Mouse (Mus musculus) G1E (cell line): ENCODE results near the gene Tspan13. TPM values are rescaled to one million over a fixed set of nuclear protein-coding genes. Genes with fewer than 3 reads are reported as not detected.

Experiments
- ATAC-seq: 2 replicates; pipeline ENCODE4 v1.8.0; 2016; ENCODE audit warnings: mild to moderate bottlenecking; ENCODE audit not compliant: insufficient number of reproducible peaks, poor library complexity, low FRiP score, severe bottlenecking; ENCODE audit errors: extremely low read depth
- DNase-seq: peaks from one replicate; pipeline ENCODE4 v3.0.0; 2012; ENCODE audit warnings: low spot score
- H3K27me3 ChIP-seq: 2 replicates; pipeline ENCODE4 v1.6.1; 2012; ENCODE audit warnings: mild to moderate bottlenecking, low read length, inconsistent platforms; ENCODE audit not compliant: insufficient read depth
- H3K36me3 ChIP-seq: replicated peaks from 2 replicates; pipeline ENCODE3; 2012; ENCODE audit warnings: mild to moderate bottlenecking, inconsistent platforms
- H3K4me1 ChIP-seq: 2 replicates; pipeline ENCODE4 v1.6.1; 2012; ENCODE audit warnings: low read depth, low read length, inconsistent platforms, mixed read lengths; ENCODE audit not compliant: insufficient read depth
- H3K4me3 ChIP-seq: 2 replicates; pipeline ENCODE4 v1.5.1; 2012; ENCODE audit warnings: low read depth, mild to moderate bottlenecking, inconsistent platforms, low read length, moderate library complexity, mixed read lengths
- H3K9me3 ChIP-seq: replicated peaks from 2 replicates; pipeline ENCODE4 v1.6.1; 2012; ENCODE audit warnings: inconsistent platforms
- CTCF ChIP-seq: IDR thresholded peaks from 2 replicates; pipeline ENCODE4 v1.5.1; 2012; ENCODE audit warnings: low read depth, low read length, inconsistent platforms, mixed read lengths
- GATA1 ChIP-seq: IDR thresholded peaks from 2 replicates; pipeline ENCODE4 v1.6.1; 2012; ENCODE audit warnings: borderline replicate concordance, low read length, inconsistent platforms, mixed read lengths
- GATA2 ChIP-seq: IDR thresholded peaks from 2 replicates; pipeline ENCODE4 v1.6.1; 2012; ENCODE audit warnings: low read depth, low read length, inconsistent platforms, borderline replicate concordance
- POLR2AphosphoS5 ChIP-seq: IDR thresholded peaks from 2 replicates; pipeline ENCODE4 v1.6.1; 2012; ENCODE audit warnings: low read depth, low read length, inconsistent platforms; ENCODE audit not compliant: insufficient replicate concordance
- TAL1 ChIP-seq: conservative IDR thresholded peaks from 2 replicates; pipeline ENCODE4 v1.6.1; 2012; ENCODE audit warnings: low read depth, low read length, inconsistent platforms, mixed read lengths
- polyA plus RNA-seq: library from polyadenylated mRNA; stranded (reverse); fragments of >175 nt; gene quantifications from 2 replicates; pipeline ENCODE4 v1.2.3, GENCODE M21; 2012
- total RNA-seq, 2 experiments: library from RNA; stranded (forward) in 1 of 2; stranded (reverse) in 1 of 2; fragments of 200-1000 nt in 1 of 2; fragments of >200 nt in 1 of 2; fragmentation: Nextera tagmentation in 1 of 2; gene quantifications; 2 replicates each; pipeline ENCODE4 v1.2.3; 2014 to 2017

Gene Tspan13
- total RNA-seq (2014; fragmentation: Nextera tagmentation): not detected in 2 replicates
- 0.12 TPM in 1 of 2 replicates, not detected in the other for total RNA-seq (2017)
- polyA plus RNA-seq: 0.08 TPM in 1 of 2 replicates, not detected in the other

DNA sequence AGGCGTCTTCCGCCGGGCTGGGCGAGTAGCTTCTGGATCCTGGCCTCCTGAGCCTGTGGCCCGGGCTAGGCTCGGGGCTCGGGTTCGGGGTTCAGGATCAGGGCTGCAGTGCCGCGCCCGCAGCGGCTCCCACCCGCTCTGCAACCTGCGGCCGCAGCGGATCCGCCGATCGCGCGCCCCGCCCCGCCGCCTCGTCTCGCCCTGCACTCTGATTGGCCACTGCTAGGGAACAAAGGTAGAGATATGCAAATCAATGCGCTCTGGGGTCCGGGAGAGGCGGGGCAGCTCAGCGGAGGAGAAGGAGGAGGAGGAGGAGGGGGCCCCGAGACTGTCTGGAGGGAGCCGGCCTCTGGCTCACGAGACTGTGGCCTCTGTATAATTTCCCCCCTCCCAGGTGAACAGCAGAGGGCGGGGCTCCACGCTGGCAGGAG lies at the start of gene Tspan13:
Gene Tspan13 (minus strand): TSS at position 153 of the 431 bp plus-strand sequence.
- TF ChIP-seq GATA1: no peak
- TF ChIP-seq CTCF: no peak
- no peak for TF ChIP-seq POLR2AphosphoS5
- TF ChIP-seq TAL1: no peak
- TF ChIP-seq GATA2: no peak
- DNase-seq: no peak
- Histone ChIP-seq H3K27me3 (no peaks in the 10 kb centered on the region; the same call in 1 of the 2 replicates), H3K9me3 (peaks cover 11% of the 10 kb centered on the region), H3K4me3 (no peak within 1 kb of the TSS), H3K36me3 (no peaks in the 10 kb centered on the region), H3K4me1 (no peaks in the 10 kb centered on the region)
- no peak for ATAC-seq

DNA sequence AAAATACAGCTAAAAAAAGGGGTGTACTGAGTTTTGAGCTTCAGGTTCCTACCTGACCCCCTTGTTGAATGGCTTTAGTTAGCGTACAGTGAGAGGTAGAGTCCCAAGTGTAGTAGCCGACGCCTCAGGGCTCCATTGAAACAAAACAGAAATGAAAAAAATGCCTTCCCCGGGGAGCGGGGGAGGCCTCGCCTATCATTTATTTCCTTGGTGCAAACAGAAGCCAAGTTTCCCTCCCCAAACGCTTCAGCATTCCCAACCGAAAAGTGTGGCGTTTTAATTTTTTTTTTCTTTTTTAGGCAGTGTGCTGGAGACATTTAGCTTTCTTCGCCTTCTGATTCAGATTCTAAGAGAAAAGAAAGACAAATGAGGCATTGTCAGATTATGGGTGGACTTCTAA lies 49.7 kb upstream of the Tspan13 start:
- ATAC-seq: no peak
- H3K27me3 ChIP-seq: no peaks in the 10 kb centered on the region
- no peak for TF ChIP-seq GATA2
- TF ChIP-seq GATA1: no peak
- no peak for TF ChIP-seq POLR2AphosphoS5
- no peak for TF ChIP-seq TAL1
- TF ChIP-seq CTCF: no peak
- no peaks in the 10 kb centered on the region for H3K4me1 ChIP-seq
- no peak for DNase-seq
- H3K4me3 ChIP-seq: no peak overlapping the region
- H3K36me3 ChIP-seq: peaks cover 56% of the 10 kb centered on the region
- H3K9me3 ChIP-seq: no peaks in the 10 kb centered on the region

DNA sequence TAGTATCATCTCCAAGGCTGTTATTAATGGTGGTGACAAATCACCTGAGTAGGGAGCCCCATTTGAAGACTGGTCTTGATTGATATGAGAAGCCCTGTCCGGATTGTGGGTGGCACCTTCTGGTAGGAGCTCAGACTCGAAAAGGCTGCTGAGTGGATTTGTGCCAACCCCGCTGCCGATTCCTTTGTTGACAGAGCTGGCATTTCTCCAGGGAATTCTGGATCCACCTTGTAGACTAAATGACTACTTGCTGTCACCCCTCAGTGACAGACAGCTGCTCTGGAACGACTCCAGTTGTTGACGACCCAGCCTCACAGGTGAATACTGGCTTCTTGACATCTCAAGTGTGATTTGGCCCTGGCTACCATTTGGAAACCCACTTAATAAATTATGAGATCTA lies 46.9 kb upstream of the Tspan13 start:
- Histone ChIP-seq H3K9me3 (no peaks in the 10 kb centered on the region), H3K4me3 (no peak overlapping the region), H3K36me3 (peaks cover 35% of the 10 kb centered on the region), H3K27me3 (no peaks in the 10 kb centered on the region), H3K4me1 (no peaks in the 10 kb centered on the region)
- TF ChIP-seq POLR2AphosphoS5 (no peak), GATA1 (no peak), GATA2 (no peak), TAL1 (no peak), CTCF (no peak)
- ATAC-seq: no peak
- no peak for DNase-seq

DNA sequence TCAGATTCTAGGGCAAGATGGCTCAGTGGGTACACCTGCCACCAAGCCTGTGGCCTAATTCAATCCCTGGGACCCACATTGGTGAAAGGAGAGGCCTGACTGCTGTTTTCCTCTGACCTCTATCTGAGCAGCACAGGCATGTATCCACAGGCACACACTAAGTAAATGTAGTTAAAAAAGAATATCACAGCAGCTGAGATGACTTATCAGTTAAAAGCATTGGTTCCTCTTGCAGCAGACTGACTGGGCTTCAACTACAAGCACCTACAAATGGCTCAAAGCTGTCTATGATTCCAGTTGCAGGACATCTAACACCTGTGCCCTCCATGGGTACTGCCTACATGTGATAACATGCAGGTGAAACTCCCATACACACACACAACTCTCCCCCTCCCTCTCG lies 46.5 kb upstream of the Tspan13 start:
- Histone ChIP-seq H3K4me1 (no peaks in the 10 kb centered on the region), H3K4me3 (no peak overlapping the region), H3K27me3 (no peaks in the 10 kb centered on the region), H3K36me3 (peaks cover 31% of the 10 kb centered on the region), H3K9me3 (no peaks in the 10 kb centered on the region)
- ATAC-seq (peak; percentile 35; the same call in 1 of the 2 replicates), DNase-seq (no peak)
- no peak for TF ChIP-seq GATA2
- TF ChIP-seq POLR2AphosphoS5: no peak
- TF ChIP-seq TAL1: no peak
- no peak for TF ChIP-seq GATA1
- TF ChIP-seq CTCF: no peak

DNA sequence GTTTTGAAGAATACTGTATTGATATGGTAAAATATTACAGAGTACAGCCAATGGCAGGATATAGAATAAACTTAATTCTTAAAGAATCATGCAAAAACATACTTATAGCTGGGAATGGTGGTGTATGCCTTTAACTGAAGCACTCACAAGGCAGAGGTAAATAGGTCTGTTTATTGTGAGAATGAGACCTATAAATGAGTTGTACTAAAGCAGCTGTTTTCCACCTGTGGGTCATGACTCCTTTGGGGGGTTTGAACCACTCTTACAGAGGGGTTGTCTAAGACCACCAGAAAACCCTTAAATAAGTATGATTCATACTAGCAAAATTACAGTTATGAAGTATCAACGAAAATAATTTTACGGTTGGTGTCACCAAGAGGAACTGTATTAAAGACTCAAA lies 43.1 kb upstream of the Tspan13 start:
- Histone ChIP-seq H3K4me3 (no peak overlapping the region), H3K36me3 (no peaks in the 10 kb centered on the region), H3K9me3 (no peaks in the 10 kb centered on the region), H3K27me3 (no peaks in the 10 kb centered on the region), H3K4me1 (no peaks in the 10 kb centered on the region)
- no peak for TF ChIP-seq GATA2
- TF ChIP-seq GATA1: no peak
- no peak for TF ChIP-seq CTCF
- no peak for TF ChIP-seq TAL1
- no peak for TF ChIP-seq POLR2AphosphoS5
- ATAC-seq (no peak), DNase-seq (no peak)

DNA sequence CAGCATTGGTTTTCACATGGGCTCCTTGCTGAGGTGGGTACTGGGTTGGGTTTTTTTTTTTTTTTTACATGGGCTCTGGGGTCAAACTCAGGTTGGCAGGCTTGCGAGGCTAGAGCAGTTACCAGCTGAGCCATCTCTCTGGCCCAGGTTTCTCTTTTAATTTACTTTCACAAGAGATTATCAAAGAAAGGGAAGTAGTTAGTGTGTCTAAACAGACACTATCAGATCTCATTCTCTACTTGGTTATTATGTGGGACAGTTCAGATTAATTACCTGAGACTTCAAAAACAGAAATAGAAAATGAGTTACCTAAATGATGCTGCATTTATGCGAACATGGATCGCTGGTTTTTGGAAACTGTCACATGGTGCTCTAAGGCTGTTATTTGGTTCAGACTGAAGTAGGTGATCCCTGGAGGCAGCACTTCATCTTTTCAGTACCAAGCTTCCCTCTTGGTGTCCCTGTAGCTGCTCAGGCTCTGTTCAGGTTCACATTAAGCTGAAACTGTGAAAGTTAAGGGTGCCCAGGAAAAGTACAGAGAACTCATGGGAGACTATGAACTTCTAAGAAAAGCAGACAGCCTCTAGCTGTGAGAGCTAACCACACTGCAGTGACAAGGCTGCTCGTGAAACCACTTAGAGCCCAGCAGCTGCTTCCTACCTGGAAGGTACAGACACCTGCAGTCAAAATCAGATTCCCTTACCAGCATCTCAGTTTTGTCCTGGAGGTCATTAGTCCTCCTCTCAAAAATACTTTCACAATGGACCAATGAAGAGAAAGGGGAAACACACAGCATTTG lies 36.0 kb upstream of the Tspan13 start:
- Histone ChIP-seq H3K4me1 (no peaks in the 10 kb centered on the region), H3K36me3 (no peaks in the 10 kb centered on the region), H3K9me3 (no peaks in the 10 kb centered on the region), H3K4me3 (no peak overlapping the region), H3K27me3 (no peaks in the 10 kb centered on the region)
- no peak for TF ChIP-seq POLR2AphosphoS5
- TF ChIP-seq GATA1: no peak
- TF ChIP-seq TAL1: no peak
- no peak for TF ChIP-seq GATA2
- no peak for TF ChIP-seq CTCF
- DNase-seq: no peak
- ATAC-seq: no peak
